In genomic region chr3:69723161-69723560, GRCm38 (mm10) we compare ENCODE assay signal across 8 mouse cellular contexts. TPM values are rescaled to one million over a fixed set of nuclear protein-coding genes. Genes with fewer than 3 reads are reported as not detected.
DNase-seq lines count a peak whose midpoint lies in the region; ATAC-seq lines count a peak whose summit lies in the region.

No protein-coding gene starts in this region.

- 33% methylated on average over 7 of the region's 7 CpGs for WGBS in lung, embryonic 16.5 days
- WGBS in forebrain, embryonic 11.5 days: 42% methylated on average over 7 of the region's 7 CpGs
- WGBS in limb, embryonic 15.5 days: 40% methylated on average over 7 of the region's 7 CpGs
- WGBS in stomach, embryonic 15.5 days: 41% methylated on average over 7 of the region's 7 CpGs

- peak overlapping the region; percentile 89 for H3K9ac ChIP-seq in lung, embryonic 16.5 days (ENCODE audit: low read length)
- H3K9ac ChIP-seq in forebrain, embryonic 11.5 days (ENCODE audit: low read length): peak overlapping the region; percentile 92
- no peak overlapping the region for H3K9ac ChIP-seq in limb, embryonic 15.5 days
- no peak overlapping the region; the same call in 1 of the 2 replicates for H3K9ac ChIP-seq in stomach, embryonic 15.5 days

- no peak for DNase-seq in lung, postnatal 10 days
- no peak for DNase-seq in forebrain, embryonic 11.5 days (ENCODE audit: low spot score)
- DNase-seq in T-cell, adult 2 months (ENCODE audit: low spot score): no peak
- DNase-seq in spleen, adult 18-20 months: no peak
- DNase-seq in cerebellum, postnatal 25 days: no peak

- H3K27ac ChIP-seq in lung, embryonic 16.5 days (ENCODE audit: low read length): no peak overlapping the region
- no peak overlapping the region for H3K27ac ChIP-seq in forebrain, embryonic 11.5 days (ENCODE audit: low read depth, low read length)
- no peak overlapping the region for H3K27ac ChIP-seq in limb, embryonic 15.5 days
- no peak overlapping the region for H3K27ac ChIP-seq in stomach, embryonic 15.5 days

- H3K36me3 ChIP-seq in lung, embryonic 16.5 days (ENCODE audit: control insufficient read depth, insufficient read depth, low read length): peaks cover 2% of the 10 kb centered on the region; the same call in 1 of the 2 replicates
- 0 out of 2 replicates have a peak, but pooled peaks cover 2% of the 10 kb centered on the region for H3K36me3 ChIP-seq in forebrain, embryonic 11.5 days (ENCODE audit: control insufficient read depth, insufficient read depth, low read length)
- peaks cover 6% of the 10 kb centered on the region; the same call in 1 of the 2 replicates for H3K36me3 ChIP-seq in limb, embryonic 15.5 days
- H3K36me3 ChIP-seq in stomach, embryonic 15.5 days: no peaks in the 10 kb centered on the region

- peak overlapping the region; percentile 84 for H3K4me2 ChIP-seq in lung, embryonic 16.5 days (ENCODE audit: low read depth, low read length)
- peak overlapping the region; percentile 82 for H3K4me2 ChIP-seq in forebrain, embryonic 11.5 days (ENCODE audit: low read depth, low read length, severe bottlenecking)
- peak overlapping the region; percentile 69 for H3K4me2 ChIP-seq in limb, embryonic 15.5 days
- H3K4me2 ChIP-seq in stomach, embryonic 15.5 days: peak overlapping the region; percentile 59

- H3K9me3 ChIP-seq in lung, embryonic 16.5 days (ENCODE audit: control insufficient read depth, low read length): no peaks in the 10 kb centered on the region
- no peaks in the 10 kb centered on the region for H3K9me3 ChIP-seq in forebrain, embryonic 11.5 days (ENCODE audit: control insufficient read depth, low read length)
- H3K9me3 ChIP-seq in limb, embryonic 15.5 days: no peaks in the 10 kb centered on the region
- H3K9me3 ChIP-seq in stomach, embryonic 15.5 days: no peaks in the 10 kb centered on the region

- no peaks in the 10 kb centered on the region for H3K27me3 ChIP-seq in lung, embryonic 16.5 days (ENCODE audit: control insufficient read depth, insufficient read depth, low read depth, low read length)
- H3K27me3 ChIP-seq in forebrain, embryonic 11.5 days (ENCODE audit: control insufficient read depth, insufficient read depth, low read length): no peaks in the 10 kb centered on the region
- H3K27me3 ChIP-seq in limb, embryonic 15.5 days: no peaks in the 10 kb centered on the region
- no peaks in the 10 kb centered on the region for H3K27me3 ChIP-seq in stomach, embryonic 15.5 days (replicated peaks)

- no peak for ATAC-seq in lung, embryonic 16.5 days (ENCODE audit: low read depth)
- ATAC-seq in forebrain, embryonic 11.5 days (replicated peaks; ENCODE audit: low FRiP score): no peak
- ATAC-seq in limb, embryonic 15.5 days (ENCODE audit: insufficient number of reproducible peaks, low FRiP score, low TSS enrichment, low read depth): no peak
- ATAC-seq in stomach, embryonic 15.5 days (ENCODE audit: insufficient read depth, low FRiP score, low read depth): no peak

- H3K4me1 ChIP-seq in lung, embryonic 16.5 days (replicated peaks; ENCODE audit: control insufficient read depth, insufficient read depth, low read length): peaks cover 11% of the 10 kb centered on the region
- peaks cover 4% of the 10 kb centered on the region; the same call in 1 of the 2 replicates for H3K4me1 ChIP-seq in forebrain, embryonic 11.5 days (replicated peaks; ENCODE audit: control insufficient read depth, insufficient read depth, low read length)
- H3K4me1 ChIP-seq in limb, embryonic 15.5 days: peaks cover 9% of the 10 kb centered on the region
- no peaks in the 10 kb centered on the region for H3K4me1 ChIP-seq in stomach, embryonic 15.5 days

- peak overlapping the region; percentile 90 for H3K4me3 ChIP-seq in lung, embryonic 16.5 days (ENCODE audit: low read length)
- peak overlapping the region; percentile 85 for H3K4me3 ChIP-seq in forebrain, embryonic 11.5 days (ENCODE audit: low read depth, low read length)
- H3K4me3 ChIP-seq in limb, embryonic 15.5 days: peak overlapping the region; percentile 99
- H3K4me3 ChIP-seq in stomach, embryonic 15.5 days (replicated peaks): peak overlapping the region; percentile 93

RNA-seq across cellular contexts. Expression of gene Nmd3, which starts 1.4 kb away (rescaled TPM):
- 113 and 114 TPM in 2 replicates for polyA plus RNA-seq in lung, embryonic 16.5 days (2015; fragmentation: Nextera tagmentation; extraction: Ambion mirVana)
- 124 and 138 TPM in 2 replicates for polyA plus RNA-seq in forebrain, embryonic 11.5 days (2014; fragmentation: Nextera tagmentation; extraction: Ambion mirVana)
- polyA plus RNA-seq in limb, embryonic 15.5 days (2015; fragmentation: Nextera tagmentation; extraction: Ambion mirVana): 124 and 129 TPM in 2 replicates
- 131 and 134 TPM in 2 replicates for polyA plus RNA-seq in stomach, embryonic 15.5 days (2015; fragmentation: Nextera tagmentation; extraction: Ambion mirVana)

Comparison
In these comparisons a context has a peak if more than half of its experiments do, and no peak if none do; other contexts are left out.
1. H3K9ac ChIP-seq: peak in lung, embryonic 16.5 days (single experiment) and forebrain, embryonic 11.5 days (single experiment); none in limb, embryonic 15.5 days (single experiment) and stomach, embryonic 15.5 days (single experiment).
2. Peak in every context shown above with its lines, with median percentiles within 50 percentile points of each other: H3K4me2 ChIP-seq and H3K4me3 ChIP-seq.